Mouse (Mus musculus): Measurements from ENCODE around the gene Son.

Son gene

GRCm38 (mm10) chr16:91647461-91648219 is at the start of gene Son:
Gene Son, plus strand, starts transcription at chr16:91647506.
- DNase-seq, result peak; percentile 95 to 97

GRCm38 (mm10) chr16:91597672-91598010 is 49.7 kb upstream of the Son start, which contains the start of gene Tmem50b:
Gene Tmem50b, minus strand, starts transcription at chr16:91597800.
- DNase-seq, result peak; percentile 97 to 98

GRCm38 (mm10) chr16:91599242-91599641 is 48.1 kb upstream of the Son start:
- no peak for DNase-seq

GRCm38 (mm10) chr16:91601081-91601480 is 46.2 kb upstream of the Son start:
- DNase-seq, result no peak

- DNase-seq, result no peak
Measured at GRCm38 (mm10) chr16:91601693-91602092, 45.6 kb upstream of the Son start.

GRCm38 (mm10) chr16:91605156-91605555 is 42.1 kb upstream of the Son start:
- no peak for DNase-seq

- DNase-seq, result no peak
Measured at GRCm38 (mm10) chr16:91606958-91607357, 40.3 kb upstream of the Son start.

- no peak for DNase-seq
Measured at GRCm38 (mm10) chr16:91609501-91610245, 37.6 kb upstream of the Son start.

GRCm38 (mm10) chr16:91611248-91611647 is 36.1 kb upstream of the Son start:
- no peak for DNase-seq

- no peak for DNase-seq
Measured at GRCm38 (mm10) chr16:91612525-91612924, 34.8 kb upstream of the Son start.

- no peak for DNase-seq
Measured at GRCm38 (mm10) chr16:91614552-91614951, 32.8 kb upstream of the Son start.

GRCm38 (mm10) chr16:91618511-91619501 is 28.5 kb upstream of the Son start, which contains the start of gene Dnajc28:
Gene Dnajc28, minus strand, starts transcription at chr16:91619026.
- peak; percentile 71 to 74 for DNase-seq

GRCm38 (mm10) chr16:91620185-91620584 is 27.1 kb upstream of the Son start:
- no peak for DNase-seq

- no peak for DNase-seq
Measured at GRCm38 (mm10) chr16:91620991-91621390, 26.3 kb upstream of the Son start.

GRCm38 (mm10) chr16:91623074-91623473 is 24.2 kb upstream of the Son start:
- no peak for DNase-seq

- no peak for DNase-seq
Measured at GRCm38 (mm10) chr16:91627831-91628230, 19.5 kb upstream of the Son start.

- no peak for DNase-seq
Measured at GRCm38 (mm10) chr16:91628673-91629072, 18.6 kb upstream of the Son start.

- DNase-seq, result no peak
Measured at GRCm38 (mm10) chr16:91629749-91630148, 17.6 kb upstream of the Son start.

- DNase-seq, result no peak
Measured at GRCm38 (mm10) chr16:91630584-91630983, 16.7 kb upstream of the Son start.

- DNase-seq, result no peak
Measured at GRCm38 (mm10) chr16:91632439-91632838, 14.9 kb upstream of the Son start.

GRCm38 (mm10) chr16:91632940-91633339 is 14.4 kb upstream of the Son start:
- DNase-seq, result no peak

GRCm38 (mm10) chr16:91633641-91634040 is 13.7 kb upstream of the Son start:
- DNase-seq, result no peak

GRCm38 (mm10) chr16:91639161-91639560 is 8.1 kb upstream of the Son start:
- DNase-seq, result no peak
